Mouse (Mus musculus) A20 (cell line): ENCODE data around the gene March8.

ENCODE experiments used
- DNase-seq: peaks from one replicate; pipeline ENCODE4 v3.0.0-alpha.2; 2011; ENCODE audit warnings: low read depth, low spot score

Gene March8

GRCm38 (mm10) chr6:116371500-116371899 lies 33.7 kb downstream of the March8 start:
- DNase-seq = no peak

DNA sequence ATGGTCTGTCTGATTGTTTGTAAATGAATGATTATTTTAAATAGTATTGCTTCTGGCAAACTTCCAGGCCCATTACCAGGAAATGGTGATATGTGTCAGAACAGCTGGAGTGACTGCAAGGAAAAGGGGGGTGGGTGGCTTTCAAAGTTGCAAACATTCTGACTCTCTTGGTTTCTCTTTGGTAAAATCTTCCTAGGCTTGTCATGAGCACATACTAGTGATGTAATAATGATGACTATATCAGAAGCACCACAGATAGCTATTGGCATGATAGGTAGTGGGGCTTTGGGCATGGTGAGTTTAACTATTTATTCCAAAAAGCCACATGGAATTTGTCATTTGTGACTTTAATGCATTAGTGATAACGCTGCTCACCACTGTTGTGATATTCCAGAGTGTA lies 36.3 kb downstream of the March8 start:
- DNase-seq = no peak

- DNase-seq = no peak
Measured at GRCm38 (mm10) chr6:116374618-116375017, 36.8 kb downstream of the March8 start.

- no peak for DNase-seq
Measured at GRCm38 (mm10) chr6:116378892-116379291, 41.1 kb downstream of the March8 start.

GRCm38 (mm10) chr6:116380157-116380556 lies 42.3 kb downstream of the March8 start:
- peak; percentile 39 for DNase-seq

- no peak for DNase-seq
Measured at GRCm38 (mm10) chr6:116381605-116382004, 43.8 kb downstream of the March8 start.

DNA sequence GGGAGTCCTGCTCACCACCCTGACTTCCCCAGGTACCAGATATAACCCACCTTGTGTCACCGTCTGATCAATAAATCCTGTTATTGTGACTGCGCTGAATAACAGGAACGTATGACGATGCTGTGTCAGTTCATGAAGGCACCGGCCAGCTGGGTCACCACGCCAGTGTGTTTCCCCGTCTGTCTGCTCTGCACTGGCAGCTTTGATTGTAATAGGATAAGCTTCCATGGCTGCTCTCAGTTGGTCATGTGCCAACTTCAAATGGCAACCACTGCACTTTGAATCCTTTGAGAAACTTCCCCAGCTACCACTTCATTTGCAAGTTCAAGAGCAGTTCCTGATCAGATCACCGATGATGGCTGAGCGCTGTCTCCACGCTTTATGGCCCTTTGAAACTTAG lies 45.8 kb downstream of the March8 start:
- DNase-seq = no peak

DNA sequence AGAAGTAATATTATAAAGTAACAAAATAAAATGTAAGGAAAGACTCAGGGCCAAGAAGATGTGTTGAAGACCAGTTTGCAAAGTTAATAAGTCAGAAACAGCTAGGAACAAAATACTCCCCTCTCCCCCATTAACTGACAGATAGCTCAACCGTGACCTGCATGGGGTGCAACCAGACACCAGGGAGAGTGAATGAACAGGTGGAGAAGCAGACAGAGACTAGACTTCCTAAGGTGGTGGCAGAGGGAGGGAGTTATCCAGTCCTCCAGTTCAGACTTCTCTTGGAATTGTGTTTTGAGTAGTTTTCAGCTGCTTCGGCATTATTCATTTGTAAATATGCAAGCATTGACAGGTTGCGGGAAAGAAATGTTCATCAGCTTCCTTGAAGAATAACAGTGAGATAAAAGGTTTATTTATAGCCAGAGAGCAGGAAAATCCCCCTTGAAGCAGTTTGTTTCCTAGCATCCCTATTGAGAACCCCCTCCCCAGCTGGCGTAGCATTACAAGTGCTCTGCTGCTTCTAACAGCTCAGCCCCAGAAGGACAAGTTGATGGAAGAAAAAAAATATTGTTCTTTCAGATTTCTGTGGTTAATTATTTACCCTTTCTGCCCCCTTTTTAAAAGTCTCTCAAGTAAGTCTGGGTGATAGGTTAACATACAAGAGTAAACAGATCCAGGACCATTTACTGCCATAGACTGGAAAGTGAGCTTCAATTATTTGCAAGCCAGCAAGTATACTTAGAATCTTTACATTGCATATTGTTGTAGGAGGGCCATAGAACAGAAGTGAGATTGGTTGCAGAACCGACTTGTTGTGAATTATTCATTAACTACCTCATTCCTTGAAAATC lies 47.6 kb downstream of the March8 start:
- no peak for DNase-seq

- no peak for DNase-seq
Measured at GRCm38 (mm10) chr6:116386045-116386415, 48.2 kb downstream of the March8 start.

- DNase-seq = no peak
Measured at GRCm38 (mm10) chr6:116386506-116386905, 48.7 kb downstream of the March8 start.

DNA sequence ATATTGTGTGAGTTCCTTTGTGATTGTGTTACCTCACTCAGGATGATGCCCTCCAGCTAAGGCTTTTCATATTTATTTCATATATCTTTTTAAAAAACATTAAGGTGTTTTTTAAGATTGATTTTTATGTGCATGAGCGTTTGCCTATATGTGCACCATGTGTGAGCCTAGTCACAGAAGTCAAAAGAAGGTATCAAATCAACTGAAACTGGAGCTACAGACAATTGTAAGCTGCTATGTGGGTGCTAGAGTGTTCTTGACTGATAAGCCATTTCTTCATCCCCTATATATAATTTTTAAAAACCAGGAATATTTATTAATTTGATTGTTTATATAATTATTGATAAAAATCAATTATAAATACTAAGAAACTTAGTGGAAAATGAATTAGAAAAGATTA lies 50.2 kb downstream of the March8 start:
- DNase-seq = no peak

- DNase-seq = no peak
Measured at GRCm38 (mm10) chr6:116389481-116389880, 51.7 kb downstream of the March8 start.

- no peak for DNase-seq
Measured at GRCm38 (mm10) chr6:116394916-116395648, 57.3 kb downstream of the March8 start.

DNA sequence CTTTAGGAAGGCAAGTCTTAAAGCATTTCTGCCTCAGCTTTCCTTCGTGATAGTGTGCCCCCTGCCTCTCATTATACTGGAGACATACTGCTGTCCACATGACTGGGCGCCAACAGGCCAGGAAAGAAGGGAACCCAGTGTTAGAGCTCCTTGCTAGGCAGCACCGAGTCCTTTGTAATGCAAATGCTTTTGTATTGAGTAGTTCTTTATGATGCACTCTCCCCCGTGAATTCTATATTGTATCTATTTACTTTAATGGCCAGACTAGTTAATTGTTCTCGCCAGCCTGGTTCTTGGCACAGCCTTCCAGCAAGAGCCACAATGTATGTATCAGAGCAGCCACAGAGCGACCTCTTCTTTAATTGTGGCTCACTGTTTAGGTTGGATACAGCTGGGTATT lies 59.8 kb downstream of the March8 start:
- DNase-seq = no peak

DNA sequence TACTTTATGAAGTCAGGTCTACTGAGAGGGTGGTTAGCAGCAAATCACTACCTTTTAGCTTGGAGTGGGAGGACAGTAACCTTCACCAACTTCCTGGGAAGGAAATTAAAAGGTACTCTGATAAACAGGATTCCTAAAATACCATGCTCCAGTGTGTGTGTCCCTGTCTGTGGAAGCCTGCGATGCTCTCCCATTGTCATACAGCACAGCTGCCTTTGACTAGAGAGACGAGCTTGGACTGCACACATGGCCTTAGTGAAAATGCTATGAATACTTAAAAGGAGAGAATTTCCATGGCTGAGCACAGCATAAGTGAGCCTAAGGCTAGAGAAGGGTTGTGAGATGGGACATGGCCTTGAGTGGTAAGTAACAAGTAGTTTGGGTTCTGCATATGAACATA lies 60.3 kb downstream of the March8 start:
- DNase-seq = no peak

- no peak for DNase-seq
Measured at GRCm38 (mm10) chr6:116401746-116402423, 64.1 kb downstream of the March8 start.

DNA sequence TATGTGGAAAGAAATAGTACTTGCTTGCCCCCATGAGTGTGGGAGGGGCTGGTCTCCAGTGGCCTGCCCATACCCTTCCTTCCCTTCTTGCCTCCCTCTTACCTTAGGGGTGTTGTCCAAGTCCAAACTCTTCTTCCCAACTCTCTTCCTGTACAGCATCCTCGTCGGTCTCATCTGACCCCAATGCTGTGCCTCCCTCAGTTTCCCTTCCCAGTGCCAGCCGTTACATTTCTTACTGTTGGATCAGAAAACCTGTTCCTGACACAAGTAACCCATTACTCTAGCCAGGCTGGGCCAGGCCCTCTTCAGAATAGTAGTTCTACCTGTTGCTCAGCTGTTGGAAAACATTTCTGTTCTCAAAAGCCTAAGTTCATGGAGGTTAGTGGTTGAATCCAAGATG lies 64.6 kb downstream of the March8 start:
- no peak for DNase-seq

DNA sequence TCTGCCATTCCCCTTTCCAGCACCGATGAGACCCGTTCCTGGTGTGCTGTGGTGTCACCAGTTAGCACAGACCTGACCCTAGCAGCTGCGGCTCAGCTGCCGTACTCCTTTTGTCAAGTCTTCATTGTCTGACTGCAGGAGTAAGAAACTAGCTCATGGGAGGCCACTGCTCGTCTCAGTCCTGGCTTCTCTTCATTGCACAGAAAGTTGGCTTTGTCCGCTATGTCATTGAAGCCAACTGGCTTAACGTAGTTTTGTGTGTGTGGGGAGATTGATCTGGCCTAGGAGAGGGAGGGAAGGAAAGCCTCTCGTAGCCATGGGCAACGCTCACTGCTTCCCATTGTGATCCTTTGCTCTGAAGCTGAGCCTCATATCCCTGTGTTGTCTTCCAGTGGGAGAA lies 67.4 kb downstream of the March8 start:
- no peak for DNase-seq

- DNase-seq = no peak
Measured at GRCm38 (mm10) chr6:116405715-116406114, 67.9 kb downstream of the March8 start.

DNA sequence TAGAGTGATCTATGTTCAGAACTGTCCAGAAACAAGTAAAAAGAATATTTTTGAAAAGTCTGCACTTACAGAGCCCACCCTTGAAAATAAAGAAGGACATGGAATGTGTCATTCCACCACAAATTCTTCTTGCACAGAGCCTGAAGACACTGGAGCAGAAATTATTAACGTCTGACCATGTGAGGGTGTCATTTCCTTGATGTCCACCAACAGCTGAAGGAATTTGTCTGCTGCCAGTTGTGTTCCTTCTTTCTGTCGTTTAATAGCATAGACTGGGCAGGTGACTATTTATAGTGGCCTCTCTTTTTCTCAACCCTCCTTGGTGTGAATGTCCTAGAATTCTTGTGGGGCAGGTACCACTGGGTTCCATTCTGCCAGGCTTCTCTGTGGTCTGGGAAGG lies 68.3 kb downstream of the March8 start:
- DNase-seq = no peak

DNA sequence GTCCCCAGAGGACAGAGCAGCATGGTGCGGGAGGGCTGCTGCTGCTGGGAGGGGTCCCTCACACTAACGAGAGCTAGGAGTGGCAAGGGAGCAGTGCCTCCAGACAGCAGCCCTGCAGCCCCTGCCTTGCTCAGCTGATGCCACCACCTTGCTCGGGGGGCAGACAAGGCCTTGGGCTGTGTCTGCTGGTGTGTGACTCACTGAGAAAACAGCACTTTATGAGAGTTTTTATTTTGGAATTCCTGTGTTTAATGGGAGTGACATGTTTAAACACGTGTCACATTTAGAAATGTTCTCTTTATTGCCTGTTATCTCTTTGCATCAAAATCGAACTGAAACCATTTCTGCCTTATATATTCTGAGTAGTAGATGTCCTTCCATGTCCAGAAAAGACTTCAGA lies 68.9 kb downstream of the March8 start:
- DNase-seq = no peak

GRCm38 (mm10) chr6:116407216-116407615 lies 69.4 kb downstream of the March8 start:
- no peak for DNase-seq
